Mouse (Mus musculus): ENCODE results near the gene Rsrc1.

Rsrc1 gene

GRCm38 (mm10) chr3:67372194-67372593 is 391.0 kb downstream of the Rsrc1 start:
- DNase-seq (ENCODE audit: low spot score in 2 of 2), result no peak

DNA sequence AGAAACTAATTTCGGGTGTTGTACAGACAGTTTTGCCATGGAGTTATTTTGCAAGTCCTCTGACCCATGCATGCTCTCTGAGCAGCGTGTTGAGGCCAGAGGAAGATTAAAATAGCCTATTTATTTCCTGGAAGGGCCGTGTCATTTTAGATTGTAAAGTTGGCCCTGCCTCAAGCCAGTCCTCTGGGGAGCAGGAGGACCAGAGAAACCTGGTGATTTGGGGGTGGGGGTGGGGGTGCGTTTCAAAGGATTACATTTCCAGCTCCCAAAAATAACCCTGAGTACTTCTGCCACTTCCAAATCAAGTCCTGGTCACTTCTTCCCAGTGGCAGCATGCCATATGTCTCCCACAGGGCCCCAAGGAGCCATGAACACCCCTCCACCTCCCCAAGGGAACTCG is 391.6 kb downstream of the Rsrc1 start:
- DNase-seq (ENCODE audit: low spot score in 2 of 2), result no peak

DNA sequence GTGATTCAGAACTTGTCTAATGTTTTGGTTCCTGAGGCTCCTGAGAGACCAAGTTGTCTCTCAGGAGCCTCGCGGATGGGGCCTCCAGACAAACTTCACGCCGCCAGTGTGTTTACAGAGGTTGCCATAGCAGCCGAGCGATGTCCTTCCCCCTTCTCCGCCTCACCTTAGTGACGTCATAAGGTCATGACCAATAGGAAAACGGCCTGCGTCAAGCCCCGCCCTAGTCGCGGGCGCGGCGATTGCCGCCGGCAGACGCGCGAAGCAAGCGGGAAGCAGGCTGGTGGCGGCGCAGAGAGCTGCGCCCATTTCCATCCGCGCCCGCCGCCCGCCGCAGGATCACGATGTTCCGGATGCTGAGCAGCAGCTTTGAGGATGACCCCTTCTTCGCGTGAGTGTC is 392.7 kb downstream of the Rsrc1 start, which contains the start of gene Mlf1:
Mlf1 (plus strand) TSS at position 226 of the 400 bp plus-strand sequence.
- DNase-seq (ENCODE audit: low spot score in 2 of 2), result peak; percentile 81 to 88

- no peak for DNase-seq (ENCODE audit: low spot score in 2 of 2)
Observed at GRCm38 (mm10) chr3:67374360-67374778, 393.2 kb downstream of the Rsrc1 start.

DNA sequence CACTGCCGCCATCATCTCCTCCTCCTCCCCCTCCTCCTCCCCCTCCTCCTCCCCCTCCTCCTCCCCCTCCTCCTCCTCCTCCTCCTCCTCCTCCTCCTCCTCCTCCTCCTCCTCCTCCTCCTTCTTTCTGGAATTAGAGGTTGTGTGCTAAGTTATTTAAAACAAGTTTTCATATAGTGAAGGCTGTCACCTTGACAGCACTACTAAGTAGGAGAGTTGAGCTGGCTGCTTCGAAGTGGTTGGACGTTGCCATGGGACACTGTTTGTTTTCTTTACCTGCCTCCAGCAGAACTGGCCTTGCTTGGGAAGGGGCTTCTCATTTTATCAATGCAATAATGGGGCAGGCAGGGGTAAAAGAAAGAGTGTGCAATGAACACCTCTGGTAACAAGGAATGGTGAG is 393.9 kb downstream of the Rsrc1 start, which contains the start of gene Gm17402:
Gm17402 (minus strand) TSS at position 101 of the 400 bp plus-strand sequence.
- DNase-seq (ENCODE audit: low spot score in 2 of 2), result no peak

DNA sequence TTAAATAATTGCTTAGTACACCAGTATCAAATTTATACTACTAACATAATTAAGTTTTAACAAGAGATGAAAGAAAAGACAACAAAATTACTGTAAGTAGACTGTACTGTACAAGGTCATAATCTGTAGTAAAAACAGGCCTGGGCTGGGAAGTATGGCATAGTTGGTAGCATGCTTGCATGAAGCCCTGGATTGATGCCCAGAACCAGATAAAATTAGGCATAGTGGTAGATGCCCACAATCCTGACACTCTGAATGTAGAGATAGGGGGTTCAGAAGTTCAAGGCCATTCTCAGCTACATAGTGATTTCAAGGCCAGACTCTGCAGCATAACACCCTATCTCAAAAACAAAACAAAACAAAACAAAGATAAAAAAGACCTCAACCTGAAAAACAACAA is 397.0 kb downstream of the Rsrc1 start:
- no peak for DNase-seq (ENCODE audit: low spot score in 2 of 2)
